Mouse (Mus musculus) MEL (cell line): ENCODE results near the gene Clmp.

Experiments
- CHD1 ChIP-seq: IDR thresholded peaks from 2 replicates; pipeline ENCODE4 v1.6.1; 2012; ENCODE audit warnings: low read depth, mild to moderate bottlenecking, inconsistent platforms, low read length, improper control_type of control experiment
- CTCF ChIP-seq, 3 experiments: IDR thresholded peaks in 2 of 3; conservative IDR thresholded peaks in 1 of 3; 2 replicates each; pipeline ENCODE4 v1.5.1; 2011 to 2012; ENCODE audit warnings: low read length in 3 of 3, low read depth in 2 of 3, mild to moderate bottlenecking in 2 of 3, improper control_type of control experiment in 1 of 3, inconsistent platforms in 1 of 3, mixed read lengths in 1 of 3, moderate library complexity in 1 of 3; ENCODE audit not compliant: control insufficient read depth in 1 of 3, insufficient read depth in 1 of 3, poor library complexity in 1 of 3, severe bottlenecking in 1 of 3
- MEF2A ChIP-seq: IDR thresholded peaks from 2 replicates; pipeline ENCODE4 v1.6.1; 2014; ENCODE audit warnings: low read depth, mild to moderate bottlenecking, inconsistent platforms, low read length, improper control_type of control experiment; ENCODE audit not compliant: poor library complexity, insufficient replicate concordance, severe bottlenecking; ENCODE audit errors: extremely low read depth
- POLR2A ChIP-seq, 2 experiments: IDR thresholded peaks; 2 replicates each; pipeline ENCODE4 v1.6.1; 2011 to 2012; ENCODE audit warnings: low read length in 2 of 2, mild to moderate bottlenecking in 2 of 2, control low read depth in 1 of 2, improper control_type of control experiment in 1 of 2, low read depth in 1 of 2, moderate library complexity in 1 of 2; ENCODE audit not compliant: control insufficient read depth in 1 of 2, insufficient read depth in 1 of 2, poor library complexity in 1 of 2

DNA sequence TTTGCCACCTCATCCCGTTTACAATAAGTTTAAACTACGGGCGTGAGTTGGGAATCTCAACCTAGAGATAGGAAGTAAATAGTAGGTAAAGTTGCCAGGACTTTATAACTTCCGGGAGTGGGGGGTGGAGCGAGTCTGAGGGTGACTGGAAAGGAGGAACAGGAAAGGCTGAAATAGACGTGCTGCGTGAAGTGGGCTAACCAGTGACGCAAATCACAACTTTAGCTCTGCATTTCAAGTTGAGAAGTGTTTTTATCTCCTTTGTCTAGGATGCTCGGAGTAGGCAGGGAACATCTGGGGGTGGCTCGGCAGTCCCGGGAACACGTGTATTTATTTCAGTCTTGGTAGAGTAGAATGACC, 79.8 kb downstream of the Clmp start:
- no peak for TF ChIP-seq MEF2A
- TF ChIP-seq CHD1, result no peak
- no peak for TF ChIP-seq POLR2A (IDR thresholded peaks at IDR 0.05; ENCODE audit: control insufficient read depth in 1 of 2, insufficient read depth in 1 of 2, low read depth in 1 of 2, low read length in 2 of 2, poor library complexity in 1 of 2)
- TF ChIP-seq CTCF (IDR thresholded peaks at IDR 0.05 in 2 of 3, conservative IDR thresholded peaks at IDR 0.05 in 1 of 3; ENCODE audit: control insufficient read depth in 1 of 3, insufficient read depth in 1 of 3, low read depth in 2 of 3, low read length in 3 of 3, poor library complexity in 1 of 3, severe bottlenecking in 1 of 3), result no peak
